Mouse (Mus musculus) cerebellum, adult 2 months (tissue): ENCODE measurements at regions not wholly inside any gene's neighbourhood (a gene's known extent, or its start where the extent isn't known, plus 50 kb on each side); places are given as distances from the start of the nearest gene placed in this dataset.

ENCODE experiments used
- CTCF ChIP-seq: fragments of 200-500 bp; IDR thresholded peaks from 2 replicates; pipeline ENCODE4 v1.5.1; 2011; ENCODE audit warnings: low read depth, mild to moderate bottlenecking, control low read depth, low read length, moderate library complexity, borderline replicate concordance; ENCODE audit not compliant: insufficient read depth
- POLR2A ChIP-seq: fragments of 200-500 bp; IDR thresholded peaks from 2 replicates; pipeline ENCODE4 v1.6.1; 2011; ENCODE audit warnings: low read length, control low read depth, borderline replicate concordance; ENCODE audit not compliant: insufficient read depth

DNA sequence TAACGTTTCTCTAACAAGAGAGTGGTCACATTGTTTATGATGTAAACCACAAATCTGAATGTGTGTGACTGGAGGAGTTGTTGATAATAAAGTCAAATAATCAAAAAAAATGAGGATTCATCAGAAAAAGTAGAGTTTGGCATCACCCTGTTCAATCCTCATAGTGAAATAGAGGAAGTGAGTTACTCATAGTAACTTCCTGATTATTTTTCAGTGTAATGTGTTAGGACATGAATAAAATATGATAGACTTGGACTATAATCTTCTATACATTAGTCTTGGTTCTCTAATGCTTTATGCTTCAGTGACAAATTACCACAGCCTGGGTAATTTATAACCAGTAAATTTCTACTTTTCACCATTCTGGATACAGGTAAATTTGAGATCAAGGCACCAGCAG lies 424.5 kb upstream of the Mef2c start:
- TF ChIP-seq CTCF (no peak), POLR2A (no peak)
